Mouse (Mus musculus) heart, adult 2 months (tissue): ENCODE data around the gene Sh3pxd2b. TPM values are rescaled to one million over a fixed set of nuclear protein-coding genes. Genes with fewer than 3 reads are reported as not detected.
A peak's percentile ranks its signal among the peaks of the same experiment; 100 is the strongest.
"Not testable (repeated sequence)": the region's sequence is repeated elsewhere in the genome, so short reads cannot be mapped to it uniquely, and the experiment has no call there.

Experiments
- DNase-seq, 2 experiments: peaks; one replicate each; pipeline ENCODE4 v3.0.0; 2021
- H3K27ac ChIP-seq: fragments of 200-600 bp; 2 replicates; pipeline ENCODE4 v1.8.1; 2022
- H3K27me3 ChIP-seq: fragments of 200-500 bp; 2 replicates; pipeline ENCODE4 v1.6.1; 2012; ENCODE audit warnings: mild to moderate bottlenecking, low read length, inconsistent platforms, mixed read lengths; ENCODE audit not compliant: control insufficient read depth, insufficient read depth
- H3K36me3 ChIP-seq: fragments of 200-500 bp; 2 replicates; pipeline ENCODE4 v1.6.1; 2012; ENCODE audit warnings: low read length, inconsistent platforms; ENCODE audit not compliant: control insufficient read depth, insufficient read depth
- H3K4me1 ChIP-seq: fragments of 200-500 bp; 2 replicates; pipeline ENCODE4 v1.6.1; 2011; ENCODE audit warnings: low read length; ENCODE audit not compliant: control insufficient read depth, insufficient read depth
- H3K4me3 ChIP-seq: fragments of 200-600 bp; 2 replicates; pipeline ENCODE4 v1.8.1; 2022
- H3K79me2 ChIP-seq: fragments of 200-500 bp; replicated peaks from 2 replicates; pipeline ENCODE4 v1.6.1; 2012; ENCODE audit warnings: mild to moderate bottlenecking, inconsistent platforms, low read length, moderate library complexity, mixed read lengths; ENCODE audit not compliant: control insufficient read depth, insufficient read depth
- H3K9ac ChIP-seq: fragments of 200-500 bp; 2 replicates; pipeline ENCODE4 v1.6.1; 2012; ENCODE audit warnings: low read depth, mild to moderate bottlenecking, control low read depth, inconsistent platforms, low read length, mixed read lengths
- CTCF ChIP-seq: fragments of 200-600 bp; IDR thresholded peaks from 2 replicates; pipeline ENCODE4 v1.8.1; 2022; ENCODE audit warnings: antibody characterized with exemption, mild to moderate bottlenecking, moderate library complexity
- EP300 ChIP-seq: fragments of 200-500 bp; IDR thresholded peaks from 2 replicates; pipeline ENCODE4 v1.6.1; 2011; ENCODE audit warnings: low read depth, low read length, control low read depth; ENCODE audit not compliant: insufficient read depth
- POLR2A ChIP-seq: fragments of 200-500 bp; IDR thresholded peaks from 2 replicates; pipeline ENCODE4 v1.6.1; 2011; ENCODE audit warnings: mild to moderate bottlenecking, low read depth, low read length, control low read depth; ENCODE audit not compliant: insufficient read depth
- WGBS: fragments of 180-500 bp; shearing (Covaris S2); methylation state at CpG from one replicate; pipeline ENCODE4 v1.1.7; 2018; 5-methylcytosine and 5-hydroxymethylcytosine counted together
- intact Hi-C: fragments of 180-260 bp; cut with DNase I; formaldehyde crosslinking; loops from one replicate; pipeline ENCODE4 v1.15.1; 2025
- long read RNA-seq: library from polyadenylated mRNA; stranded (forward); transcript quantifications from one replicate; pipeline ENCODE4 v2.0.0, GENCODE M21; 2021
- polyA plus RNA-seq: library from polyadenylated mRNA; depleted of rRNA; stranded (reverse); fragments of >200 nt; gene quantifications from 2 replicates; pipeline ENCODE4 v1.2.3, GENCODE M21; 2012; rRNA removed
- total RNA-seq, 2 experiments: library from RNA; stranded (reverse); gene quantifications; 2 replicates each; pipeline ENCODE4 v1.2.3; 2021

Sh3pxd2b gene
- 1 to 10 TPM; 3.2 to 8.5 TPM for total RNA-seq
- 4.0 and 5.3 TPM in 2 replicates for polyA plus RNA-seq
- long read RNA-seq, partial matches to known transcripts = 0 of 3 reads
- long read RNA-seq, other reads (novel, unspliced or antisense) = 3 of 3 reads

GRCm38 (mm10) chr11:32347607-32348432 is at the start of gene Sh3pxd2b:
Gene Sh3pxd2b (plus strand): TSS chr11:32347820.
- Histone ChIP-seq H3K9ac (peak within 1 kb of the TSS; percentile 93), H3K36me3 (no peaks in the 10 kb centered on the region), H3K27me3 (peaks cover 2% of the 10 kb centered on the region; the same call in 1 of the 2 replicates), H3K27ac (peak within 1 kb of the TSS; percentile 67), H3K4me3 (peak within 1 kb of the TSS; percentile 80), H3K4me1 (peaks cover 1% of the 10 kb centered on the region; the same call in 1 of the 2 replicates), H3K79me2 (no peaks in the 10 kb centered on the region)
- TF ChIP-seq EP300 (no peak), POLR2A (0 out of 2 replicates have a peak, but pooled peaks have one; percentile 35)
- intact Hi-C loops = loop anchor here (5.0 to 10.0 kb wide), 2 partner anchors 49 to 347 kb away; no protein-coding TSS in a partner anchor
- 2% methylated on average over 83 of the region's 86 CpGs for WGBS
- peak; percentile 81 to 84 for DNase-seq

GRCm38 (mm10) chr11:32297866-32298531 is 49.6 kb upstream of the Sh3pxd2b start:
- peaks cover 1% of the 10 kb centered on the region; the same call in 1 of the 2 replicates for H3K4me1 ChIP-seq
- H3K27ac ChIP-seq = no peak overlapping the region
- H3K79me2 ChIP-seq = no peaks in the 10 kb centered on the region
- no peaks in the 10 kb centered on the region for H3K36me3 ChIP-seq
- H3K27me3 ChIP-seq = no peaks in the 10 kb centered on the region
- H3K9ac ChIP-seq = no peak overlapping the region
- no peak for DNase-seq
- intact Hi-C loops = no loop called here
- 92% methylated on average over 1 of the region's 1 CpGs for WGBS
- TF ChIP-seq POLR2A = no peak
- no peak for TF ChIP-seq EP300
- TF ChIP-seq CTCF = no peak
- H3K4me3 ChIP-seq = no peak overlapping the region

GRCm38 (mm10) chr11:32298532-32298918 is 49.1 kb upstream of the Sh3pxd2b start:
- no peak for TF ChIP-seq POLR2A
- TF ChIP-seq EP300 = no peak
- no peak for TF ChIP-seq CTCF
- peaks cover 1% of the 10 kb centered on the region; the same call in 1 of the 2 replicates for H3K4me1 ChIP-seq
- WGBS = 94% methylated on average over 2 of the region's 2 CpGs
- H3K9ac ChIP-seq = no peak overlapping the region
- no peaks in the 10 kb centered on the region for H3K79me2 ChIP-seq
- DNase-seq = no peak
- H3K27ac ChIP-seq = no peak overlapping the region
- no peak overlapping the region for H3K4me3 ChIP-seq
- H3K27me3 ChIP-seq = no peaks in the 10 kb centered on the region
- intact Hi-C loops = no loop called here
- no peaks in the 10 kb centered on the region for H3K36me3 ChIP-seq

GRCm38 (mm10) chr11:32299865-32300264 is 47.8 kb upstream of the Sh3pxd2b start, which contains the start of gene Hbq1a:
Gene Hbq1a (plus strand): TSS chr11:32300069.
- intact Hi-C loops = loop anchor here (2.0 kb wide), 1 partner anchor 25 kb away; no protein-coding TSS in a partner anchor

GRCm38 (mm10) chr11:32300279-32301267 is 47.0 kb upstream of the Sh3pxd2b start:
- Histone ChIP-seq H3K4me1 (peaks cover 1% of the 10 kb centered on the region; the same call in 1 of the 2 replicates), H3K79me2 (no peaks in the 10 kb centered on the region), H3K27ac (no peak overlapping the region), H3K9ac (no peak overlapping the region), H3K4me3 (no peak overlapping the region), H3K36me3 (no peaks in the 10 kb centered on the region), H3K27me3 (no peaks in the 10 kb centered on the region)
- no peak for DNase-seq
- intact Hi-C loops = loop anchor here (2.0 kb wide), 1 partner anchor 24 kb away; no protein-coding TSS in a partner anchor
- 54% methylated on average over 14 of the region's 17 CpGs for WGBS
- TF ChIP-seq POLR2A (no peak), EP300 (no peak), CTCF (no peak)

More at GRCm38 (mm10) chr11:32299865-32300264, 47.8 kb upstream of the Sh3pxd2b start, which contains the start of gene Hbq1a:
- not testable (repeated sequence) for H3K4me1 ChIP-seq, H3K27me3 ChIP-seq, H3K9ac ChIP-seq, H3K36me3 ChIP-seq, H3K79me2 ChIP-seq, H3K27ac ChIP-seq, H3K4me3 ChIP-seq
- peak; percentile 76 for TF ChIP-seq CTCF
- DNase-seq = peak; percentile 46 to 64
- 5% methylated on average over 16 of the region's 16 CpGs for WGBS
